Mouse (Mus musculus) stomach, postnatal 0 days (tissue): ENCODE measurements at regions not wholly inside any gene's neighbourhood (a gene's known extent, or its start where the extent isn't known, plus 50 kb on each side); places are given as distances from the start of the nearest gene placed in this dataset.

Experiments
- CTCF ChIP-seq: IDR thresholded peaks from 2 replicates; pipeline ENCODE4 v1.5.1; 2016; ENCODE audit warnings: antibody characterized with exemption, low read depth, mild to moderate bottlenecking, moderate library complexity
- EP300 ChIP-seq: optimal IDR thresholded peaks from 2 replicates; pipeline ENCODE3; 2016; ENCODE audit warnings: antibody characterized with exemption

DNA sequence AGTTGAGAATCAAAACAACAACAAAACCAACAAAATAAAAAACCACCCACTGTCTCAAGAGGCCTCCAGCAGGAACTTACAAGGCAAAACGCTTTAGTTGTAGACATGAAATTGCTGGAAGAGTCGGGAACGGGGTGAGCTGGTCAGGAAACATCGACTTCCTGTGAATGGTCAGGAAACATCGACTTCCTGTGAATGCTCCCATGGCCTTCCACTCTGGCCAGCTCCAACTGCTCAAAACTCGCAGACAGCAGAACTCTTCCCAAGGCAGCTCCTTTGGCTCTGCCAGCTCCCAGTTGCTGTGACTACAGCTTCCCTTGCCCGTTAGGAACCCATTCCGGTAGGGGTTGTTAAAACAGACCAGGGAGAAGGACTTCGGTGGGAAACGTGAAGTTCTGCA is 170.2 kb downstream of the Zfp365 start:
- no peak for TF ChIP-seq EP300
- TF ChIP-seq CTCF: no peak
